Mouse (Mus musculus) cerebellum, adult 2 months (tissue): ENCODE measurements around the gene Ankrd50. TPM values are rescaled to one million over a fixed set of nuclear protein-coding genes. Genes with fewer than 3 reads are reported as not detected.

Experiments
- DNase-seq, 2 experiments: peaks; one replicate each; pipeline ENCODE4 v3.0.0; 2021
- H3K27ac ChIP-seq: fragments of 200-500 bp; 2 replicates; pipeline ENCODE4 v1.5.1; 2012; ENCODE audit warnings: low read length, control low read depth, inconsistent platforms; ENCODE audit not compliant: insufficient read depth
- H3K27me3 ChIP-seq: fragments of 200-500 bp; 2 replicates; pipeline ENCODE4 v1.6.1; 2012; ENCODE audit warnings: inconsistent platforms, mild to moderate bottlenecking, low read length, moderate library complexity; ENCODE audit not compliant: control insufficient read depth, insufficient read depth
- H3K4me1 ChIP-seq: fragments of 200-500 bp; 2 replicates; pipeline ENCODE4 v1.6.1; 2011; ENCODE audit warnings: low read length; ENCODE audit not compliant: control insufficient read depth, insufficient read depth
- H3K4me3 ChIP-seq: fragments of 200-500 bp; replicated peaks from 2 replicates; pipeline ENCODE3; 2011; ENCODE audit warnings: mild to moderate bottlenecking, low read depth, low read length, control low read depth; ENCODE audit not compliant: insufficient read depth
- CTCF ChIP-seq: fragments of 200-500 bp; IDR thresholded peaks from 2 replicates; pipeline ENCODE4 v1.5.1; 2011; ENCODE audit warnings: low read depth, mild to moderate bottlenecking, control low read depth, low read length, moderate library complexity, borderline replicate concordance; ENCODE audit not compliant: insufficient read depth
- POLR2A ChIP-seq: fragments of 200-500 bp; IDR thresholded peaks from 2 replicates; pipeline ENCODE4 v1.6.1; 2011; ENCODE audit warnings: low read length, control low read depth, borderline replicate concordance; ENCODE audit not compliant: insufficient read depth
- whole genome bisulfite sequencing: fragments of 180-500 bp; shearing (Covaris S2); methylation state at CpG from one replicate; pipeline ENCODE4 v1.1.7; 2018; 5-methylcytosine and 5-hydroxymethylcytosine counted together
- polyA plus RNA-seq: library from polyadenylated mRNA; depleted of rRNA; stranded (reverse); fragments of >200 nt; gene quantifications from 2 replicates; pipeline ENCODE4 v1.2.3, GENCODE M21; 2012

The Ankrd50 gene
- polyA plus RNA-seq, 1 experiment = 39.5 TPM

DNA sequence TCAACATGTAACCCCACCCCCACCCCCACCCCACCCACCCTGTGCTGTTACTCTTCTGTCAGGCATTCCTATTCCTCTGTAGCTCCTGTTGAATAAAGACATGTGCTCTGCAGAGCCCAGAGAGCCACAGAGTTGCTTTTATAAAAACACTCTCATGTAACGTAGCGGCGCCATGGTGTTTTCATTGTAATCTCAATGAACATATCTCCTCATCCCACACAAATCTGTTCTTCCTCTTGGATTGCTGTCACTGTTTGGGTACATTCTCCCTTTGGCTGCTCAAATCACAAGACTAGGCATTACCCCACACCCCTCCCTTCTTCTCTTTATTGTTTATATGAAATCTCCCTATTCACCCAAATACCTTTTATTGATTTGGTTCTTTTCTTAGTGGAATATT, 13.9 kb upstream of the Ankrd50 start:
- TF ChIP-seq CTCF = no peak
- Histone ChIP-seq H3K27me3 (no peaks in the 10 kb centered on the region), H3K4me3 (no peak overlapping the region), H3K27ac (no peak overlapping the region), H3K4me1 (no peaks in the 10 kb centered on the region)
- WGBS = 99% methylated on average over 3 of the region's 3 CpGs
- DNase-seq = no peak

DNA sequence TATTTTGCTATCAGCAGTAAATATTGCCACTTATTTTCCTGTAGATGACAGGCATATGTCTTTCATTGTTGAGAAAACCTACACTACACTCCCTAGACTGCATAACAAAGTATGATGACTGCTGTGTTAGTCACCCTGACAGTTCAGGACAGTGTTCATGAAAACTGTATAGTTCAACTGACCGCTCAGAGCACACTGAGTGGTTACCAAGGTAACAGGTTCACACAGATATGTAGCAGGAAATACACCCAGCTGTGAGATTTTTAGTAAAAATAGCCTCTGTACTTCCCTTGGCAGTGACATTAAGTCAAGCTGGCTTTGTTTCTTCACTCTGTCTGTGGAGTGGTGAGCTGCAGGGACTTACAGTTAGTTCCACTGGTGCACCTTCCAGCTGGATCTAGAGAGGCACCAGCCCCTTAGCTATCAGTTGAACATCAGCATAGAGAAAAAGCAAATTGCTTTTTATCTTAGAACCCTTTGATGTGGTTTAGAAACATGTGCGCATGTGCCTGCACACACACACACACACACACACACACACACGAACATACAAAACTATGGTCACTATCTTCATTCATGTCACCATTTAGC, 12.2 kb upstream of the Ankrd50 start:
- no peaks in the 10 kb centered on the region for H3K27me3 ChIP-seq
- WGBS = 80% methylated on average over 3 of the region's 3 CpGs
- TF ChIP-seq POLR2A (no peak), CTCF (no peak)
- H3K4me1 ChIP-seq = no peaks in the 10 kb centered on the region
- H3K4me3 ChIP-seq = no peak overlapping the region
- no peak for DNase-seq
- no peak overlapping the region for H3K27ac ChIP-seq

DNA sequence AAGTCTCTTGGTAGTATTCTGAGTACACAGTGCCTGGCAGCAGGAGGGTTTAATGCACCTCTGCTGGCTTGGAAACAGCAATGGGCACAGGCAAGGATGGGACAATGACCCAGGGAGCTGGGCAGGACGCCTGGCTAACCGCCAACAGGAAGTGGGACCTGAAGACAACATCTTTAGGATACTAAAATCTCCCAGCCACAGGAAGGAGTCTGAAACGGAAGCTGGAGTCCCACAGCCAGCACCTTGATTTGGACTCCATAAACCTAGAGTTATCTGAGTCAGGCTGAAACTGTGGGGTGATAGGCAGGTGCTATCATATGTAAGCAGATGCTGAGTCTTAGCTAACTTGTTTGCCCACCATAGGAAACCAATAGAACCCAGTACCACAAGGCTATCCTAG, 7.1 kb upstream of the Ankrd50 start:
- Histone ChIP-seq H3K4me1 (no peaks in the 10 kb centered on the region), H3K27ac (no peak overlapping the region), H3K4me3 (no peak overlapping the region), H3K27me3 (no peaks in the 10 kb centered on the region)
- WGBS = 78% methylated on average over 3 of the region's 3 CpGs
- no peak for DNase-seq
- TF ChIP-seq CTCF (no peak), POLR2A (no peak)

DNA sequence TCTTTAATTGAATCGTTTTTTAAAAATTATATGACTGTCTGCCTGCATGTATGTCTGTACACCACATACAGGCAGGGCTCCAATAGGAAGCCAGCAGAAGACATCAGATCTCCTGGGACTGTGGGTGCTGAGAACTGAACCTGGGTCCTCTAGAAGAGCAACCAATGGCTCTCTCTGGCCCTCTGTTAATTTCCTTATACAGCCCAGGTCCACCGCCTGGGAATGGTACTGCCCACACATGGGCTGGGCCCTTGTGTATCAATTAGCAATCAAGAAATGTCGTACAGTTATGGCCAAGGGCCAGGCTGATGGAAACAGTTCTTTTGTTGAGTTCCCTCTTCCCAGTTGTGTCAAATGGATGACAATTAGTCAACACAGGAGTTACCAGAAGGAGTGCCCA, 6.6 kb upstream of the Ankrd50 start:
- no peaks in the 10 kb centered on the region for H3K27me3 ChIP-seq
- H3K4me1 ChIP-seq = no peaks in the 10 kb centered on the region
- 72% methylated on average over 3 of the region's 3 CpGs for WGBS
- TF ChIP-seq POLR2A (no peak), CTCF (no peak)
- H3K4me3 ChIP-seq = no peak overlapping the region
- H3K27ac ChIP-seq = no peak overlapping the region
- DNase-seq = no peak

DNA sequence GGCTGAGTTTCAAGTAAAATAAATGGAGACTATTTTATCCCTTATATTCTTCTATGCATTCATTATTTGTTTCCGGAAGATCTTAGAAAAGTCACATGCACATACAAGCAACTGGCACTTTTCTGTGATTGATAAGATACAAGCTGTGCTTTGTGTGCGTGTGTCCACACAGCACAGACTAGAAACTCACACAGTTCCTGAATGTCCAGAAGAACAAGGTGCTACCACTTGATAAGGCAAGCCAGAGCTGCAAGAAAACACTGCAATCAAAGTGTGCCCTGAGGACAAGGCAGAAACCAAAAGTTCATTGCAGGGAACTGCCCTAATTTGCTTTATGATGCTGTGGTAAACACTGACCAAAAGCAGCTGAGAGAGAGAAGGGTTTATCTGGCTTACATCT, 6.1 kb upstream of the Ankrd50 start:
- WGBS = 90% methylated on average over 2 of the region's 2 CpGs
- H3K27me3 ChIP-seq = no peaks in the 10 kb centered on the region

DNA sequence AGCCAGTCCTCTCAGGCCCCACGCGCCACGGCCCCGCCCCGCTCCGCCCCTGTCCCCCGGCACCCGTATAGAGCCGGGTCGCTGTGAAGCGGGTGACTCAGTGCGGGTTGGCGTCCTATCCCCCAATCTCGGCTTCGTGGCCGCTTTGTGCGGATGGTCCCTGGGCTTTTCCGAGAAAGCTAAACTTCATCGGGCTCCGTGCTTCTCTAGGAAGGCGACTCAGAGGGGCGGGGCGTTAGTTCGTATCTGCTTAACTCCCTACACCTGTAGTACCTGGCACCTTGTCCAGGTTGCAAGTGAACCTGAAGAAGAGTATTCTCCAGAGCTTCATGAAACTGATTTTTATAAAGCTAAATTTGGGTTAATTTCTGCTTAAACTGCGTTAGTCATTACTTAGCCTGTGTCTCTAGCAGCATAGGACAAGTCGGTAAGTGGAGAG, 482 bp upstream of the Ankrd50 start:
- TF ChIP-seq CTCF = no peak
- TF ChIP-seq POLR2A = no peak
- 4% methylated on average over 26 of the region's 26 CpGs for WGBS
- H3K27ac ChIP-seq = no peak overlapping the region

More for the DNA sequence above, 6.1 kb upstream of the Ankrd50 start:
- Histone ChIP-seq H3K27ac (no peak overlapping the region), H3K4me3 (no peak overlapping the region), H3K4me1 (no peaks in the 10 kb centered on the region)
- no peak for TF ChIP-seq CTCF
- no peak for TF ChIP-seq POLR2A
- DNase-seq = no peak

DNA sequence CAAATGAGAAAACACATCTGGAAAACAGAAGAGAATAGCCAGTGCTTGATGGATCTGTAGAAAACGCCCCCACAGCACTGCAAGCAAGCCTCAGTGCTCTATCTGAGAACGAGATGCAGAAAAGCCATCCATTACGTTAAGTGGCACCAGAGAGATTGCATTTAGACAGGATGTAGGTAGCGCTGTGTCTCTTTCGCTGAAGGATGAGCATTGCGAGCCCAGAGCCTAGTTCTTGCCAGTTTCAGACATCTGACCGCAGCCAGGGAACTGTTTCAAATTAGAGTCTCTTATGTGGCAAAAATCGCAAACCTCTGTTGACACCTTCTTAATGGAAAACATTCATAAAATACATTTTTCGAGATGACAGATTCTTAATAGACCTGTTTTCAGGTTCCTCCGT, 1.1 kb downstream of the Ankrd50 start:
- H3K4me1 ChIP-seq = peaks cover 13% of the 10 kb centered on the region
- no peak for TF ChIP-seq POLR2A
- TF ChIP-seq CTCF = no peak
- peak overlapping the region; percentile 74 for H3K4me3 ChIP-seq
- peak; percentile 35 to 40 for DNase-seq
- WGBS = 5% methylated on average over 10 of the region's 10 CpGs
- H3K27me3 ChIP-seq = no peaks in the 10 kb centered on the region
- H3K27ac ChIP-seq = no peak overlapping the region

More for the DNA sequence above, 482 bp upstream of the Ankrd50 start:
- DNase-seq = no peak
- no peaks in the 10 kb centered on the region for H3K27me3 ChIP-seq
- H3K4me1 ChIP-seq = peaks cover 8% of the 10 kb centered on the region
- H3K4me3 ChIP-seq = peak overlapping the region; percentile 82

DNA sequence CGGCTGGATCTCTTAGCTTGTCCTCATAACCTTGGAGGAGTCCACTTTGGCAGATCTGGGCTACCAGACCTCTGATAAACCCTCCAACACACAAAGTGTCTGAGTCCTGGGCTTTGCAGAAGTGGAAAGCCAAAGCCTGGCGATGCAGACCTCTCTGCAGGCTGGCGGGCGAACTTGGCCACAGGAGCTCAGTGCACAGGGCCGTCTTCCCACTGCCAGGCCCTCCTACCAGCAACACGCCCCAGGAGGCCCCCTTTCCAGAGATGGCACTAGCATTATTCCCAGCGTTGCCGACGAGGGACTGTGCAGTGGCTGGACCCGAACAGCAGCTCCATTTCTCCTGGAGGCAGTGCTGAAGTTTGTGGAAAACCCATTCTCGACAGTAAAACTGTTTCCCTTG, 1.9 kb downstream of the Ankrd50 start:
- Histone ChIP-seq H3K4me3 (peak overlapping the region; percentile 8), H3K4me1 (peaks cover 15% of the 10 kb centered on the region), H3K27ac (no peak overlapping the region), H3K27me3 (no peaks in the 10 kb centered on the region)
- 30% methylated on average over 11 of the region's 11 CpGs for WGBS
- TF ChIP-seq POLR2A = no peak
- no peak for TF ChIP-seq CTCF
- peak; percentile 33 to 42 for DNase-seq
